Mouse (Mus musculus): Measurements from ENCODE around the gene Gramd1b.

DNA sequence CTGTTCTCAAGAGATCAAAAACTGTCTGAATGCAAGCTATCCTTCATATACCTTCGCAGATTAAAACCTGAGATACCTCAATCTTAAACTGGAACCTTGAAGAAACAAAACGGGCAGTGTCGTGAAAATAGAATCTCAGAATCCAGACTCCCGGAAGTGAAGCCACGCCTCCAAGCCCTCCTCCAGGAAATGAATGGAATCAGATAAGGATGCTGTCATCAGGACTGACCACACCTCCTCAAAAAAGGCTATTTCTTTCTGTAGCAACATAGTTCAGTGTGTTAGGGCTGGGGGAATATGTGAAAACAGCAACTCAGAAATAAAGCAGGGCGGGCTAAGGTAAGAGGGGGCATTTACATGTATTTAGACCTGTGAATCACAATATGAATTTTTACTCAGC, 142.0 kb downstream of the Gramd1b start:
- TF ChIP-seq EP300 (IDR thresholded peaks at IDR 0.05; ENCODE audit: low read depth) (no peak), CTCF (IDR thresholded peaks at IDR 0.05; ENCODE audit: low read depth) (no peak)
